Mouse (Mus musculus): ENCODE results near the gene Olfr832.
"Not testable (repeated sequence)": the region's sequence is repeated elsewhere in the genome, so short reads cannot be mapped to it uniquely, and the experiment has no call there.

Gene Olfr832

DNA sequence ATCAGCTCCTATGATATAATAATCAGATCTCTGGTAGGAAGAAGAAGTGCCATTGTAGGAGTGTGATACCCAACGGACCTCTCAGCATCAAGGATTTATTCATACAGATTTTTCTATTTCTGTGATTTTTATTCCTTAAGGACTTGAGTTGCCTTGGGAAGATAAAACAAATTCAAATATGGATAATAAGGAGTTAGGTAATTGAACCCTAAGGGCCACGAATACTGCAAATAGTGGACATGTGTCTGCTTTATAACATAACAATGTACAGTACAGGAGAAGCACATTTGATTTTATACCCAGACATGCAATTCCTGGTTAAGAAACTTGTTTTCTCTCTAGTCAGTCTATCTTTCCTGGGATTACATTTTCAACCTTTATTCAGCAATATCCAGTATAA is at the start of gene Olfr832:
Gene Olfr832, plus strand, starts transcription at position 301 of the 400 bp plus-strand sequence.
- not testable (repeated sequence) for DNase-seq (ENCODE audit: inconsistent ontology term)

DNA sequence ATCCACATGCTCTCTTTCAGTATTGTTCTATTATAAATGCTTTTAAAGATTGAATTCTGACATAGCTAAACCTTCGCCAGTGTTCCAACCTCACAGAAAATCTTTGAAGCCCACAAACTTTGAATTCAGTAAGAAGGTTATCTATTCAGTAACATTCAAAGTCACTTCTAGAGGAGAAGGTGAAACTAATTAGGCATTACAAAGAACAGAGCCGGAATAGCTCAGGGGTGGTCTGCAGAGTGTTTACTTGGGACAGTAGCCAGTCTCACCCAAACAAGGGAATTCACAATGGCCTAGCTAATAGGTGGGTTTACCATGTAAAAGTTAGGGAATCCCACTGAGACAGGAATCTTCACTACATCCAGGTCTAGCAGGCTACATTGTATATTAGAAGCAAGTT is 29.2 kb upstream of the Olfr832 start:
- DNase-seq (ENCODE audit: inconsistent ontology term), result not testable (repeated sequence)

DNA sequence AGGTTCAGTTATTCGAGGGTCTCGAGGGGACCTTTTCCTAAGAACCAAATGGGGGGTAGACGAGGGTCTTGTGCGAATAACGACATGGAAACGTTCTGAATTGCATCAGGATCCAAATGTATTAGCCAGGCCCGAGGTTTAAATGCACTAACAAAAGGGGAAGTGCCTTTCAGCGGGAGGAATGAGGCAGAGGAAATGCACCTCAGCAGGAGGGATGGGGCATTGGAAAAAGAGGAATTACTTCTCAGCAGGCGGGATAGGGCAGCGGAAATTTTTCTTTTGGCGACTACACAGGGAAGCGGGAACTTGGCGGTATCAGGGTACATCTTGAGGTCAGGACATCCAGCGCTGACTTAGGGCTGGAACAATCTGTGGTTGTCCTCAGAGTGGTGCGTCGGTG is 9.0 kb upstream of the Olfr832 start:
- not testable (repeated sequence) for DNase-seq (ENCODE audit: inconsistent ontology term)

DNA sequence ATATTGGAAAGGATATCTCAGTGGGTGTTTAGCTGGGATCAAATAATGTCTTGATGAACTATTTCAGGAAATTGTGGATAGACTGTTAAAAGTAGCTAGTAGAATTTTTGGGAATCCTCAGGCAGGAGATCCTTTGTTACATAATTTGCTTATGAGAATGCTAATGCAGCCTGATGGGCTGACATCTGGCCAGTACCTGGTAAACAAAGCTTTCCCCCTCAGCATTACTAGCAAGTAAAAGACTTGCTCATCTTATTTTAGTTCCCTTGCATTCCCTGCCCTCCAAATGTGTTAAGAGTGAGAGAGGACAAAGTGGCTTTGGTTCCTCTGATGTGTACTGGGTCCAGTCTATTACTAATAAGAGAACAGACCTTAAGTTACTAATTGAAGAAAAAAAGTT is 25.1 kb downstream of the Olfr832 start:
- DNase-seq (ENCODE audit: inconsistent ontology term), result no peak

DNA sequence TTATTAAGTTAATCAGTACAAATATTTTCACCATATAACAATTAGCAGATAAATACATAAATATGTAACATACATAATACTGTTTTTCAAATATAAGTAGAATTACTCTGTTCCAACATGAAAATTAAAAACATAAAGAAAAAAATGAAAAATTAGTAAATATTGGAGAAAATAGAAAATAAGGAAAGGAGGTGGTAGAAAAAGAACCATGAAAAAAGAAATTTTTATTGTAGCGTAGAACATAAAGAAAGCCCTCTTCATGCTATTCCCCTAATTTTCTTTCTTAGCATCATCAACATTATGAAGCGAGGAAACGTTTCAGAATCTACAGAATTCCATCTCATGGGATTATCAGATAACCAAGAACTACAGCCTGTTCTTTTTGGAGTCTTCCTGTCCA is 50.8 kb downstream of the Olfr832 start, which contains the start of gene Olfr834:
Gene Olfr834, plus strand, starts transcription at position 301 of the 400 bp plus-strand sequence.
- no peak for DNase-seq (ENCODE audit: inconsistent ontology term)
